Mouse (Mus musculus) stomach, embryonic 16.5 days (tissue): ENCODE data around the gene Slc35e3. TPM values are rescaled to one million over a fixed set of nuclear protein-coding genes. Genes with fewer than 3 reads are reported as not detected.

Experiments
- polyA plus RNA-seq: library from polyadenylated mRNA; unstranded; fragments of >200 nt; fragmentation: Nextera tagmentation; extraction: Ambion mirVana; gene quantifications from 2 replicates; pipeline ENCODE4 v1.2.1, GENCODE M21; 2015

Slc35e3 gene
- polyA plus RNA-seq, 1 experiment from 2014 or later, result 14.2 TPM

Other genes starting within 250 kb of the Slc35e3 start
- gene Cpm, start 116.9 kb downstream of the Slc35e3 start, polyA plus RNA-seq, result 74.0 and 88.1 TPM in 2 replicates
- gene Mdm2, start 35.6 kb downstream of the Slc35e3 start, polyA plus RNA-seq, result 39.5 and 39.9 TPM in 2 replicates
- gene Nup107, start 46.3 kb upstream of the Slc35e3 start, polyA plus RNA-seq, result 49.8 and 51.5 TPM in 2 replicates
- 166 and 176 TPM in 2 replicates for gene Rap1b, start 99.7 kb upstream of the Slc35e3 start, polyA plus RNA-seq